Mouse (Mus musculus): Measurements from ENCODE around the gene Mtmr10. TPM values are rescaled to one million over a fixed set of nuclear protein-coding genes. Genes with fewer than 3 reads are reported as not detected.

Gene Mtmr10
- polyA plus RNA-seq, 1 experiment from 2014 or later: 16.4 TPM

GRCm38 (mm10) chr7:64351087-64351486, 63.6 kb downstream of the Mtmr10 start:
- no peaks in the 10 kb centered on the region for H3K9me3 ChIP-seq (ENCODE audit: control insufficient read depth, low read length)
- H3K4me1 ChIP-seq (ENCODE audit: control insufficient read depth, insufficient read depth, low read length): no peaks in the 10 kb centered on the region
- WGBS: 91% methylated on average over 4 of the region's 4 CpGs
- no peak overlapping the region for H3K9ac ChIP-seq (ENCODE audit: low read length)
- H3K4me2 ChIP-seq (ENCODE audit: low read depth): no peak overlapping the region
- DNase-seq (ENCODE audit: low spot score) (no peak), ATAC-seq (ENCODE audit: insufficient read depth, low FRiP score, low TSS enrichment) (no peak)
- no peak overlapping the region for H3K4me3 ChIP-seq (ENCODE audit: low read depth, low read length)
- no peaks in the 10 kb centered on the region for H3K27me3 ChIP-seq (ENCODE audit: control insufficient read depth, insufficient read depth, low read length)
- H3K36me3 ChIP-seq (ENCODE audit: control insufficient read depth, insufficient read depth, low read length): no peaks in the 10 kb centered on the region
- H3K27ac ChIP-seq (ENCODE audit: low read depth, low read length): no peak overlapping the region

GRCm38 (mm10) chr7:64354206-64354605, 66.8 kb downstream of the Mtmr10 start:
- no peaks in the 10 kb centered on the region for H3K27me3 ChIP-seq (ENCODE audit: control insufficient read depth, insufficient read depth, low read length)
- no peak overlapping the region for H3K4me3 ChIP-seq (ENCODE audit: low read depth, low read length)
- no peak overlapping the region for H3K4me2 ChIP-seq (ENCODE audit: low read depth)
- no peak overlapping the region for H3K9ac ChIP-seq (ENCODE audit: low read length)
- no peaks in the 10 kb centered on the region for H3K9me3 ChIP-seq (ENCODE audit: control insufficient read depth, low read length)
- ATAC-seq (ENCODE audit: insufficient read depth, low FRiP score, low TSS enrichment) (no peak), DNase-seq (ENCODE audit: low spot score) (no peak)
- H3K4me1 ChIP-seq (ENCODE audit: control insufficient read depth, insufficient read depth, low read length): no peaks in the 10 kb centered on the region
- H3K27ac ChIP-seq (ENCODE audit: low read depth, low read length): no peak overlapping the region
- H3K36me3 ChIP-seq (ENCODE audit: control insufficient read depth, insufficient read depth, low read length): no peaks in the 10 kb centered on the region; the same call in 1 of the 2 replicates
- WGBS: 61% methylated on average over 14 of the region's 14 CpGs

GRCm38 (mm10) chr7:64356661-64357060, 69.2 kb downstream of the Mtmr10 start:
- 94% methylated on average over 5 of the region's 5 CpGs for WGBS
- no peaks in the 10 kb centered on the region for H3K9me3 ChIP-seq (ENCODE audit: control insufficient read depth, low read length)

GRCm38 (mm10) chr7:64357405-64357804, 70.0 kb downstream of the Mtmr10 start:
- no peak overlapping the region for H3K4me3 ChIP-seq (ENCODE audit: low read depth, low read length)
- WGBS: 94% methylated on average over 9 of the region's 9 CpGs
- H3K9ac ChIP-seq (ENCODE audit: low read length): no peak overlapping the region
- no peak overlapping the region for H3K4me2 ChIP-seq (ENCODE audit: low read depth)
- H3K27ac ChIP-seq (ENCODE audit: low read depth, low read length): no peak overlapping the region
- no peaks in the 10 kb centered on the region for H3K4me1 ChIP-seq (ENCODE audit: control insufficient read depth, insufficient read depth, low read length)
- H3K27me3 ChIP-seq (ENCODE audit: control insufficient read depth, insufficient read depth, low read length): no peaks in the 10 kb centered on the region
- no peak for DNase-seq (ENCODE audit: low spot score)
- peaks cover 3% of the 10 kb centered on the region for H3K36me3 ChIP-seq (ENCODE audit: control insufficient read depth, insufficient read depth, low read length)
- ATAC-seq (ENCODE audit: insufficient read depth, low FRiP score, low TSS enrichment): no peak
- H3K9me3 ChIP-seq (ENCODE audit: control insufficient read depth, low read length): no peaks in the 10 kb centered on the region

More at GRCm38 (mm10) chr7:64356661-64357060, 69.2 kb downstream of the Mtmr10 start:
- no peaks in the 10 kb centered on the region for H3K27me3 ChIP-seq (ENCODE audit: control insufficient read depth, insufficient read depth, low read length)
- no peak overlapping the region for H3K9ac ChIP-seq (ENCODE audit: low read length)
- no peak overlapping the region for H3K27ac ChIP-seq (ENCODE audit: low read depth, low read length)
- no peak for DNase-seq (ENCODE audit: low spot score)
- no peak for ATAC-seq (ENCODE audit: insufficient read depth, low FRiP score, low TSS enrichment)
- H3K4me1 ChIP-seq (ENCODE audit: control insufficient read depth, insufficient read depth, low read length): no peaks in the 10 kb centered on the region
- no peak overlapping the region for H3K4me2 ChIP-seq (ENCODE audit: low read depth)
- peaks cover 2% of the 10 kb centered on the region for H3K36me3 ChIP-seq (ENCODE audit: control insufficient read depth, insufficient read depth, low read length)
- H3K4me3 ChIP-seq (ENCODE audit: low read depth, low read length): no peak overlapping the region

- Histone ChIP-seq H3K4me2 (ENCODE audit: low read depth) (no peak overlapping the region), H3K4me1 (ENCODE audit: control insufficient read depth, insufficient read depth, low read length) (no peaks in the 10 kb centered on the region), H3K27ac (ENCODE audit: low read depth, low read length) (no peak overlapping the region), H3K27me3 (ENCODE audit: control insufficient read depth, insufficient read depth, low read length) (no peaks in the 10 kb centered on the region), H3K36me3 (ENCODE audit: control insufficient read depth, insufficient read depth, low read length) (peaks cover 3% of the 10 kb centered on the region), H3K4me3 (ENCODE audit: low read depth, low read length) (no peak overlapping the region), H3K9ac (ENCODE audit: low read length) (no peak overlapping the region), H3K9me3 (ENCODE audit: control insufficient read depth, low read length) (no peaks in the 10 kb centered on the region)
- 85% methylated on average over 6 of the region's 6 CpGs for WGBS
- ATAC-seq (ENCODE audit: insufficient read depth, low FRiP score, low TSS enrichment) (no peak), DNase-seq (ENCODE audit: low spot score) (no peak)
These were observed 71.2 kb downstream of the Mtmr10 start for GRCm38 (mm10) chr7:64358666-64359065.

GRCm38 (mm10) chr7:64359943-64360585, 72.6 kb downstream of the Mtmr10 start:
- Histone ChIP-seq H3K36me3 (ENCODE audit: control insufficient read depth, insufficient read depth, low read length) (peaks cover 6% of the 10 kb centered on the region), H3K27ac (ENCODE audit: low read depth, low read length) (no peak overlapping the region)
- 84% methylated on average over 20 of the region's 20 CpGs for WGBS

GRCm38 (mm10) chr7:64360586-64360945, 73.1 kb downstream of the Mtmr10 start:
- ATAC-seq (ENCODE audit: insufficient read depth, low FRiP score, low TSS enrichment) (no peak), DNase-seq (ENCODE audit: low spot score) (no peak)
- Histone ChIP-seq H3K36me3 (ENCODE audit: control insufficient read depth, insufficient read depth, low read length) (peaks cover 6% of the 10 kb centered on the region), H3K27me3 (ENCODE audit: control insufficient read depth, insufficient read depth, low read length) (no peaks in the 10 kb centered on the region), H3K4me2 (ENCODE audit: low read depth) (no peak overlapping the region), H3K27ac (ENCODE audit: low read depth, low read length) (no peak overlapping the region), H3K4me3 (ENCODE audit: low read depth, low read length) (no peak overlapping the region), H3K9me3 (ENCODE audit: control insufficient read depth, low read length) (no peaks in the 10 kb centered on the region), H3K4me1 (ENCODE audit: control insufficient read depth, insufficient read depth, low read length) (no peaks in the 10 kb centered on the region), H3K9ac (ENCODE audit: low read length) (no peak overlapping the region)
- 66% methylated on average over 3 of the region's 3 CpGs for WGBS

More at GRCm38 (mm10) chr7:64359943-64360585, 72.6 kb downstream of the Mtmr10 start:
- no peak for ATAC-seq (ENCODE audit: insufficient read depth, low FRiP score, low TSS enrichment)
- no peak overlapping the region for H3K4me3 ChIP-seq (ENCODE audit: low read depth, low read length)
- DNase-seq (ENCODE audit: low spot score): no peak
- no peak overlapping the region for H3K4me2 ChIP-seq (ENCODE audit: low read depth)
- no peaks in the 10 kb centered on the region for H3K27me3 ChIP-seq (ENCODE audit: control insufficient read depth, insufficient read depth, low read length)
- no peak overlapping the region for H3K9ac ChIP-seq (ENCODE audit: low read length)
- H3K4me1 ChIP-seq (ENCODE audit: control insufficient read depth, insufficient read depth, low read length): no peaks in the 10 kb centered on the region
- H3K9me3 ChIP-seq (ENCODE audit: control insufficient read depth, low read length): no peaks in the 10 kb centered on the region

- ATAC-seq (ENCODE audit: insufficient read depth, low FRiP score, low TSS enrichment) (no peak), DNase-seq (ENCODE audit: low spot score) (no peak)
- peaks cover 6% of the 10 kb centered on the region for H3K36me3 ChIP-seq (ENCODE audit: control insufficient read depth, insufficient read depth, low read length)
- H3K4me3 ChIP-seq (ENCODE audit: low read depth, low read length): no peak overlapping the region
- H3K9ac ChIP-seq (ENCODE audit: low read length): no peak overlapping the region
- H3K4me2 ChIP-seq (ENCODE audit: low read depth): no peak overlapping the region
- H3K4me1 ChIP-seq (ENCODE audit: control insufficient read depth, insufficient read depth, low read length): no peaks in the 10 kb centered on the region
- H3K9me3 ChIP-seq (ENCODE audit: control insufficient read depth, low read length): no peaks in the 10 kb centered on the region
- H3K27me3 ChIP-seq (ENCODE audit: control insufficient read depth, insufficient read depth, low read length): no peaks in the 10 kb centered on the region
- WGBS: 93% methylated on average over 5 of the region's 5 CpGs
- no peak overlapping the region for H3K27ac ChIP-seq (ENCODE audit: low read depth, low read length)
These were observed 78.4 kb downstream of the Mtmr10 start for GRCm38 (mm10) chr7:64365863-64366262.

- H3K36me3 ChIP-seq (ENCODE audit: control insufficient read depth, insufficient read depth, low read length): no peaks in the 10 kb centered on the region; the same call in 1 of the 2 replicates
These were observed 82.4 kb downstream of the Mtmr10 start for GRCm38 (mm10) chr7:64369841-64370240.

More at GRCm38 (mm10) chr7:64369841-64370240, 82.4 kb downstream of the Mtmr10 start:
- Histone ChIP-seq H3K4me3 (ENCODE audit: low read depth, low read length) (no peak overlapping the region), H3K27ac (ENCODE audit: low read depth, low read length) (no peak overlapping the region), H3K4me1 (ENCODE audit: control insufficient read depth, insufficient read depth, low read length) (peaks cover 3% of the 10 kb centered on the region; the same call in 1 of the 2 replicates), H3K9me3 (ENCODE audit: control insufficient read depth, low read length) (no peaks in the 10 kb centered on the region), H3K9ac (ENCODE audit: low read length) (no peak overlapping the region), H3K4me2 (ENCODE audit: low read depth) (no peak overlapping the region), H3K27me3 (ENCODE audit: control insufficient read depth, insufficient read depth, low read length) (no peaks in the 10 kb centered on the region)
- ATAC-seq (ENCODE audit: insufficient read depth, low FRiP score, low TSS enrichment) (no peak), DNase-seq (ENCODE audit: low spot score) (no peak)
- WGBS: 89% methylated on average over 6 of the region's 6 CpGs

Measured in neural tube, embryonic 11.5 days (tissue).